Mouse (Mus musculus): ENCODE data around the gene Gm10271. TPM values are rescaled to one million over a fixed set of nuclear protein-coding genes. Genes with fewer than 3 reads are reported as not detected.

Gene Gm10271
- polyA plus RNA-seq, 1 experiment from 2014 or later = not detected

GRCm38 (mm10) chr10:117004695-117005094 is 32.3 kb upstream of the Gm10271 start:
- Histone ChIP-seq H3K36me3 (ENCODE audit: control insufficient read depth, insufficient read depth, low read length) (no peaks in the 10 kb centered on the region), H3K4me2 (ENCODE audit: low read depth, low read length) (no peak overlapping the region), H3K4me3 (ENCODE audit: low read length) (no peak overlapping the region), H3K4me1 (replicated peaks; ENCODE audit: control insufficient read depth, insufficient read depth, low read length) (no peaks in the 10 kb centered on the region), H3K27ac (ENCODE audit: low read length) (no peak overlapping the region), H3K27me3 (ENCODE audit: control insufficient read depth, insufficient read depth, low read depth, low read length) (no peaks in the 10 kb centered on the region), H3K9ac (ENCODE audit: low read length) (no peak overlapping the region), H3K9me3 (ENCODE audit: control insufficient read depth, low read length) (no peaks in the 10 kb centered on the region)
- no peak for ATAC-seq (ENCODE audit: low read depth)
- 68% methylated on average over 5 of the region's 5 CpGs for WGBS

DNA sequence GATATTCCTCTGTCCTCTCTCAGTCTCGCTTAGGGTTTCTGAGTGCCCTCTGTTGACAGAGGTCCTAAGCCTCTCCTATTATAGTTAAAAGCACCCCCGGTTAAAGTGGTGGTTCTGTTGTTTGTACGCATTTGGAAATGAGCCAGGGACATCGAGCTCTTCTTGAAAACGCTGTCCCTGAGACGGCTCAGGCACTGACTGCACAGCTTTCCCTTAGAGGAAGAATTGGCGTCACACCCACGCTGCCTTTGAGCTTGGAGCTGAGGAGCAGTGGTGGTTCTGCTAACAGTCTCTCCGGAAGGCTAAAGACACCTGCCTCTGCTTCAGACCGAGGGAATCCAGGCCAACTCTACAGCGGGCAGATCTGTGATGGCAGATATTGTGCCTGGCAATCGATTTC is 28.6 kb upstream of the Gm10271 start:
- H3K9ac ChIP-seq (ENCODE audit: low read length) = no peak overlapping the region

DNA sequence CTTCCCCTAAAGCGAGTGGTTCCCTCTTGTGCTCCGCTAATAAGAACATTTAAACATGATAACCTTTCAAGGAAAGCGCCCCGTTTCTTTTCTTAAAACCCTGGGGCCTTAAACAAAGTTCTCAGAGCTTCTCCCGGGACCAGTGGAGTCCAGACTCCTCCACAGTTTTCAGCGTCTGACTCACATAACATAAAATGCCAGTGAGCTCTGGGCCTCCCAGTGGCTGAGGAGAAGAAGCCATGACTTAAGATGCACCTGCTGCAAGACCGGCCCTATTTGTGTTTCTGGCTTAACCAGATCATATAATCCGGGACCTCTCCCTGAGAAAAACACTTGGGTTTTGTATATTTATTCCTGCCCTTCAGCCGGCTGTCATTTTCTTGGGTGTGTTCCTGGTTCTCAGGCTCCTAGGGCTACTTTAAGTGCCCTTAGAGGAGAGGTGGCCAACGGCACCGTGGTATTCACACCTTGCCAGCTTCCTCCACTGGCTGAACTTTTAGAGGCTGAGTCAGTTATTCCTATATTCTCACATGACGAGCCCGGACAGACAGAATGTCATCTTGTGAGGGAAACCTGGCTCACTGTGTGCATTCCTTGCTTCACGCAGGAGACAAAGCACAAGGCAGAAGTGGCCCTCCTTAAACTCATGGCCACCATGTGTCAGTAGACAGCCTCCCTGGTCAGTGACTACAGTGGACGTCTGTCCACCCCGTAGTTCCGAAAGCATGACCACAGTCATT is 26.5 kb upstream of the Gm10271 start:
- Histone ChIP-seq H3K4me3 (ENCODE audit: low read length) (no peak overlapping the region), H3K9ac (ENCODE audit: low read length) (no peak overlapping the region), H3K36me3 (ENCODE audit: control insufficient read depth, insufficient read depth, low read length) (no peaks in the 10 kb centered on the region), H3K27me3 (ENCODE audit: control insufficient read depth, insufficient read depth, low read depth, low read length) (no peaks in the 10 kb centered on the region), H3K4me2 (ENCODE audit: low read depth, low read length) (no peak overlapping the region), H3K4me1 (replicated peaks; ENCODE audit: control insufficient read depth, insufficient read depth, low read length) (peaks cover 4% of the 10 kb centered on the region; the same call in 1 of the 2 replicates), H3K9me3 (ENCODE audit: control insufficient read depth, low read length) (no peaks in the 10 kb centered on the region), H3K27ac (ENCODE audit: low read length) (no peak overlapping the region)
- WGBS = 67% methylated on average over 17 of the region's 17 CpGs
- ATAC-seq (ENCODE audit: low read depth) = no peak

More for the DNA sequence above, 28.6 kb upstream of the Gm10271 start:
- Histone ChIP-seq H3K9me3 (ENCODE audit: control insufficient read depth, low read length) (no peaks in the 10 kb centered on the region), H3K27me3 (ENCODE audit: control insufficient read depth, insufficient read depth, low read depth, low read length) (no peaks in the 10 kb centered on the region), H3K36me3 (ENCODE audit: control insufficient read depth, insufficient read depth, low read length) (no peaks in the 10 kb centered on the region), H3K4me1 (replicated peaks; ENCODE audit: control insufficient read depth, insufficient read depth, low read length) (0 out of 2 replicates have a peak, but pooled peaks cover 4% of the 10 kb centered on the region), H3K27ac (ENCODE audit: low read length) (no peak overlapping the region), H3K4me2 (ENCODE audit: low read depth, low read length) (no peak overlapping the region), H3K4me3 (ENCODE audit: low read length) (no peak overlapping the region)
- 41% methylated on average over 12 of the region's 12 CpGs for WGBS
- no peak for ATAC-seq (ENCODE audit: low read depth)

GRCm38 (mm10) chr10:116996236-116996600 is 23.8 kb upstream of the Gm10271 start:
- ATAC-seq (ENCODE audit: low read depth) = peak; percentile 64
- no peak overlapping the region for H3K27ac ChIP-seq (ENCODE audit: low read length)
- WGBS = 45% methylated on average over 6 of the region's 6 CpGs

GRCm38 (mm10) chr10:116995584-116996235 is 23.3 kb upstream of the Gm10271 start:
- no peaks in the 10 kb centered on the region for H3K36me3 ChIP-seq (ENCODE audit: control insufficient read depth, insufficient read depth, low read length)
- no peak overlapping the region for H3K4me3 ChIP-seq (ENCODE audit: low read length)
- H3K27ac ChIP-seq (ENCODE audit: low read length) = no peak overlapping the region
- ATAC-seq (ENCODE audit: low read depth) = no peak
- no peaks in the 10 kb centered on the region for H3K9me3 ChIP-seq (ENCODE audit: control insufficient read depth, low read length)
- H3K27me3 ChIP-seq (ENCODE audit: control insufficient read depth, insufficient read depth, low read depth, low read length) = no peaks in the 10 kb centered on the region
- H3K9ac ChIP-seq (ENCODE audit: low read length) = no peak overlapping the region
- 49% methylated on average over 6 of the region's 6 CpGs for WGBS
- H3K4me1 ChIP-seq (replicated peaks; ENCODE audit: control insufficient read depth, insufficient read depth, low read length) = peaks cover 4% of the 10 kb centered on the region; the same call in 1 of the 2 replicates
- H3K4me2 ChIP-seq (ENCODE audit: low read depth, low read length) = no peak overlapping the region

More at GRCm38 (mm10) chr10:116996236-116996600, 23.8 kb upstream of the Gm10271 start:
- no peaks in the 10 kb centered on the region for H3K27me3 ChIP-seq (ENCODE audit: control insufficient read depth, insufficient read depth, low read depth, low read length)
- no peak overlapping the region for H3K9ac ChIP-seq (ENCODE audit: low read length)
- no peak overlapping the region for H3K4me3 ChIP-seq (ENCODE audit: low read length)
- H3K4me1 ChIP-seq (replicated peaks; ENCODE audit: control insufficient read depth, insufficient read depth, low read length) = peaks cover 4% of the 10 kb centered on the region; the same call in 1 of the 2 replicates
- H3K4me2 ChIP-seq (ENCODE audit: low read depth, low read length) = no peak overlapping the region
- H3K9me3 ChIP-seq (ENCODE audit: control insufficient read depth, low read length) = no peaks in the 10 kb centered on the region
- no peaks in the 10 kb centered on the region for H3K36me3 ChIP-seq (ENCODE audit: control insufficient read depth, insufficient read depth, low read length)

- H3K4me3 ChIP-seq (ENCODE audit: low read length) = no peak overlapping the region
- ATAC-seq (ENCODE audit: low read depth) = no peak
Observed at GRCm38 (mm10) chr10:116995162-116995561, 22.8 kb upstream of the Gm10271 start.

GRCm38 (mm10) chr10:116993971-116994370 is 21.6 kb upstream of the Gm10271 start:
- Histone ChIP-seq H3K27me3 (ENCODE audit: control insufficient read depth, insufficient read depth, low read depth, low read length) (no peaks in the 10 kb centered on the region), H3K4me3 (ENCODE audit: low read length) (no peak overlapping the region), H3K27ac (ENCODE audit: low read length) (no peak overlapping the region), H3K36me3 (ENCODE audit: control insufficient read depth, insufficient read depth, low read length) (no peaks in the 10 kb centered on the region), H3K4me2 (ENCODE audit: low read depth, low read length) (no peak overlapping the region), H3K9me3 (ENCODE audit: control insufficient read depth, low read length) (no peaks in the 10 kb centered on the region), H3K9ac (ENCODE audit: low read length) (no peak overlapping the region), H3K4me1 (replicated peaks; ENCODE audit: control insufficient read depth, insufficient read depth, low read length) (peaks cover 4% of the 10 kb centered on the region; the same call in 1 of the 2 replicates)
- 59% methylated on average over 8 of the region's 8 CpGs for WGBS
- no peak for ATAC-seq (ENCODE audit: low read depth)

More at GRCm38 (mm10) chr10:116995162-116995561, 22.8 kb upstream of the Gm10271 start:
- H3K9me3 ChIP-seq (ENCODE audit: control insufficient read depth, low read length) = no peaks in the 10 kb centered on the region
- H3K36me3 ChIP-seq (ENCODE audit: control insufficient read depth, insufficient read depth, low read length) = no peaks in the 10 kb centered on the region
- WGBS = 76% methylated on average over 5 of the region's 5 CpGs
- no peak overlapping the region for H3K9ac ChIP-seq (ENCODE audit: low read length)
- no peaks in the 10 kb centered on the region for H3K27me3 ChIP-seq (ENCODE audit: control insufficient read depth, insufficient read depth, low read depth, low read length)
- no peak overlapping the region for H3K27ac ChIP-seq (ENCODE audit: low read length)
- no peak overlapping the region for H3K4me2 ChIP-seq (ENCODE audit: low read depth, low read length)
- peaks cover 4% of the 10 kb centered on the region; the same call in 1 of the 2 replicates for H3K4me1 ChIP-seq (replicated peaks; ENCODE audit: control insufficient read depth, insufficient read depth, low read length)

- ATAC-seq (ENCODE audit: low read depth) = peak; percentile 51
- H3K4me3 ChIP-seq (ENCODE audit: low read length) = no peak within 1 kb of the TSS
- 30% methylated on average over 21 of the region's 21 CpGs for WGBS
Observed at GRCm38 (mm10) chr10:116986264-116987082, 14.1 kb upstream of the Gm10271 start, which contains the start of gene Best3. Gene Best3 (plus strand): TSS chr10:116986314.

GRCm38 (mm10) chr10:116984836-116985235 is 12.4 kb upstream of the Gm10271 start:
- Histone ChIP-seq H3K9ac (ENCODE audit: low read length) (no peak overlapping the region), H3K9me3 (ENCODE audit: control insufficient read depth, low read length) (no peaks in the 10 kb centered on the region), H3K4me1 (replicated peaks; ENCODE audit: control insufficient read depth, insufficient read depth, low read length) (0 out of 2 replicates have a peak, but pooled peaks cover 4% of the 10 kb centered on the region), H3K27me3 (ENCODE audit: control insufficient read depth, insufficient read depth, low read depth, low read length) (no peaks in the 10 kb centered on the region), H3K4me3 (ENCODE audit: low read length) (no peak overlapping the region), H3K27ac (ENCODE audit: low read length) (no peak overlapping the region), H3K36me3 (ENCODE audit: control insufficient read depth, insufficient read depth, low read length) (no peaks in the 10 kb centered on the region), H3K4me2 (ENCODE audit: low read depth, low read length) (no peak overlapping the region)
- WGBS = 49% methylated on average over 12 of the region's 12 CpGs
- ATAC-seq (ENCODE audit: low read depth) = no peak

More at GRCm38 (mm10) chr10:116986264-116987082, 14.1 kb upstream of the Gm10271 start, which contains the start of gene Best3:
- Histone ChIP-seq H3K36me3 (ENCODE audit: control insufficient read depth, insufficient read depth, low read length) (no peaks in the 10 kb centered on the region), H3K4me2 (ENCODE audit: low read depth, low read length) (peak within 1 kb of the TSS; percentile 40), H3K9me3 (ENCODE audit: control insufficient read depth, low read length) (no peaks in the 10 kb centered on the region), H3K9ac (ENCODE audit: low read length) (no peak within 1 kb of the TSS), H3K27me3 (ENCODE audit: control insufficient read depth, insufficient read depth, low read depth, low read length) (no peaks in the 10 kb centered on the region), H3K4me1 (replicated peaks; ENCODE audit: control insufficient read depth, insufficient read depth, low read length) (0 out of 2 replicates have a peak, but pooled peaks cover 4% of the 10 kb centered on the region), H3K27ac (ENCODE audit: low read length) (no peak within 1 kb of the TSS)

Data from lung, embryonic 16.5 days (tissue).